Mouse (Mus musculus): ENCODE results near the gene Tiam2. TPM values are rescaled to one million over a fixed set of nuclear protein-coding genes. Genes with fewer than 3 reads are reported as not detected.

Tiam2 gene
- polyA plus RNA-seq, 1 experiment from 2014 or later: 7.7 TPM

GRCm38 (mm10) chr17:3570876-3571275 is 244.5 kb downstream of the Tiam2 start:
- peak; percentile 73 for DNase-seq (ENCODE audit: low spot score)
- no peaks in the 10 kb centered on the region for H3K36me3 ChIP-seq (replicated peaks)
- H3K27ac ChIP-seq (replicated peaks): no peak overlapping the region
- H3K4me1 ChIP-seq: no peaks in the 10 kb centered on the region
- H3K9me3 ChIP-seq: no peaks in the 10 kb centered on the region
- no peaks in the 10 kb centered on the region for H3K27me3 ChIP-seq (replicated peaks; ENCODE audit: low read depth, poor library complexity, severe bottlenecking)
- H3K4me3 ChIP-seq: no peak overlapping the region
- 8% methylated on average over 12 of the region's 12 CpGs for WGBS

Other genes starting within 250 kb of the Tiam2 start
- gene Scaf8, start 211.6 kb upstream of the Tiam2 start, polyA plus RNA-seq (2016; fragmentation: Nextera tagmentation; extraction: Ambion mirVana): 23.2 and 23.4 TPM in 2 replicates
- gene Cldn20, start 206.0 kb downstream of the Tiam2 start, polyA plus RNA-seq (2016; fragmentation: Nextera tagmentation; extraction: Ambion mirVana): not detected in 2 replicates
- 16.3 and 18.7 TPM in 2 replicates for gene Tfb1m, start 231.2 kb downstream of the Tiam2 start, polyA plus RNA-seq (2016; fragmentation: Nextera tagmentation; extraction: Ambion mirVana)